8 mouse cellular contexts compared by ENCODE assay signal in genomic region chr7:30280670-30281138, GRCm38 (mm10). TPM values are rescaled to one million over a fixed set of nuclear protein-coding genes. Genes with fewer than 3 reads are reported as not detected.
A peak's percentile ranks its signal among the peaks of the same experiment; 100 is the strongest.
DNase-seq lines count a peak whose midpoint lies in the region; ATAC-seq lines count a peak whose summit lies in the region.

No protein-coding gene starts in this region.

- ATAC-seq in megakaryocyte progenitor cell, adult 5-6 weeks (replicated peaks; ENCODE audit: poor library complexity) = peak; percentile 49

- peak; percentile 96 for DNase-seq in adipocyte (ENCODE audit: low spot score)
- peak; percentile 94 for DNase-seq in embryo, embryonic 10 days (ENCODE audit: low spot score)
- DNase-seq in gastrocnemius, postnatal 10 days = peak; percentile 81
- DNase-seq in induced T-regulatory cell, adult 2 months (ENCODE audit: low read depth) = peak; percentile 95
- peak; percentile 81 to 94 for DNase-seq in left cerebral cortex, adult 9 months (ENCODE audit: low spot score in 2 of 2)
- DNase-seq in right cerebral cortex, postnatal 14 days = peak; percentile 85
- peak; percentile 80 to 89 for DNase-seq in urinary bladder, postnatal 36 days (ENCODE audit: low spot score in 2 of 2)

RNA-seq across cellular contexts. Expression of gene Wdr62, which starts 0.5 kb away (rescaled TPM):
- total RNA-seq in gastrocnemius, postnatal 10 days (2021) = 1 to 10 TPM; 4.9 to 5.9 TPM
- 14.7 and 22.8 TPM in 2 replicates for total RNA-seq in megakaryocyte progenitor cell, adult 5-6 weeks (2015)
- total RNA-seq in megakaryocyte progenitor cell, adult 5-6 weeks (2017) = 7.8 and 11.5 TPM in 2 replicates

RNA-seq across cellular contexts. Expression of gene Thap8, which starts 0.8 kb away (rescaled TPM):
- under 1 TPM; 0.32 to 0.38 TPM for total RNA-seq in gastrocnemius, postnatal 10 days (2021)
- total RNA-seq in megakaryocyte progenitor cell, adult 5-6 weeks (2015) = 0.39 TPM in 1 of 2 replicates, not detected in the other
- 0.33 and 0.34 TPM in 2 replicates for total RNA-seq in megakaryocyte progenitor cell, adult 5-6 weeks (2017)

RNA-seq across cellular contexts. Expression of gene Clip3, which starts 10.8 kb away (rescaled TPM):
- total RNA-seq in gastrocnemius, postnatal 10 days (2021) = 10 to 100 TPM; 22.2 to 26.5 TPM
- total RNA-seq in megakaryocyte progenitor cell, adult 5-6 weeks (2015) = not detected in 2 replicates
- total RNA-seq in megakaryocyte progenitor cell, adult 5-6 weeks (2017) = not detected in 2 replicates

RNA-seq across cellular contexts. Expression of gene Alkbh6, which starts 27.8 kb away (rescaled TPM):
- 10 to 100 TPM; 18.3 to 18.6 TPM for total RNA-seq in gastrocnemius, postnatal 10 days (2021)
- 17.8 and 21.9 TPM in 2 replicates for total RNA-seq in megakaryocyte progenitor cell, adult 5-6 weeks (2015)
- total RNA-seq in megakaryocyte progenitor cell, adult 5-6 weeks (2017) = 34.2 and 41.8 TPM in 2 replicates

RNA-seq across cellular contexts. Expression of gene Syne4, which starts 33.9 kb away (rescaled TPM):
- total RNA-seq in gastrocnemius, postnatal 10 days (2021) = 1 to 10 TPM; 1.8 TPM
- 0.24 and 0.25 TPM in 2 replicates for total RNA-seq in megakaryocyte progenitor cell, adult 5-6 weeks (2015)
- 2.0 TPM in 1 of 2 replicates, not detected in the other for total RNA-seq in megakaryocyte progenitor cell, adult 5-6 weeks (2017)

Comparison
In these comparisons a context has a peak if more than half of its experiments do, and no peak if none do; other contexts are left out.
1. Peak in every context shown above with its lines: DNase-seq and ATAC-seq.
2. RNA of gene Clip3, which starts 10.8 kb away (total RNA-seq): 22.2 to 26.5 TPM in gastrocnemius, postnatal 10 days; not detected in megakaryocyte progenitor cell, adult 5-6 weeks; every median in the first group is over 10 times any median in the second.